In genomic region chr5:67608674-67609519, GRCm38 (mm10) we compare ENCODE assay signal across 9 mouse cellular contexts. TPM values are rescaled to one million over a fixed set of nuclear protein-coding genes. Genes with fewer than 3 reads are reported as not detected.
DNase-seq lines count a peak whose midpoint lies in the region; ATAC-seq and TF ChIP-seq lines count a peak whose summit lies in the region.
"Had no signal": no experiment of that assay in that cellular context is flagged by ENCODE, and none has a peak within 500 bp of the region (broad histone marks: within the 10 kb centered on the region; RNA-seq: fewer than 3 reads in every experiment).

No protein-coding gene starts in this region.

- TF ChIP-seq POLR2A in spleen, adult 2 months (IDR thresholded peaks at IDR 0.05; ENCODE audit: low read depth, low read length) = no peak

- H3K4me1 ChIP-seq in spleen, adult 2 months (ENCODE audit: control insufficient read depth, insufficient read depth, insufficient read length) = peaks cover 13% of the 10 kb centered on the region
- H3K4me1 ChIP-seq in forebrain, embryonic 15.5 days = peaks cover 22% of the 10 kb centered on the region
- peaks cover 12% of the 10 kb centered on the region; the same call in 1 of the 2 replicates for H3K4me1 ChIP-seq in liver, embryonic 12.5 days
- peaks cover 9% of the 10 kb centered on the region; the same call in 1 of the 2 replicates for H3K4me1 ChIP-seq in stomach, embryonic 16.5 days (ENCODE audit: control insufficient read depth, insufficient read depth, low read length)

- peak overlapping the region; percentile 57; the same call in 1 of the 2 replicates for H3K4me3 ChIP-seq in spleen, adult 2 months (ENCODE audit: extremely low read depth, insufficient read depth, insufficient read length)
- peak overlapping the region; percentile 44 for H3K4me3 ChIP-seq in forebrain, embryonic 15.5 days
- H3K4me3 ChIP-seq in liver, embryonic 12.5 days = peak overlapping the region; percentile 51
- H3K4me3 ChIP-seq in stomach, embryonic 16.5 days (replicated peaks; ENCODE audit: low read length) = peak overlapping the region; percentile 56
- H3K4me3 ChIP-seq: myocyte had no signal

- ATAC-seq in forebrain, embryonic 15.5 days (replicated peaks) = no peak; the same call in none of the 2 replicates
- ATAC-seq in liver, embryonic 12.5 days = no peak
- ATAC-seq in stomach, embryonic 16.5 days (ENCODE audit: insufficient read depth, low FRiP score) = no peak

- H3K9me3 ChIP-seq in forebrain, embryonic 15.5 days = no peaks in the 10 kb centered on the region
- H3K9me3 ChIP-seq in liver, embryonic 12.5 days (replicated peaks) = no peaks in the 10 kb centered on the region
- no peaks in the 10 kb centered on the region for H3K9me3 ChIP-seq in stomach, embryonic 16.5 days (replicated peaks; ENCODE audit: control insufficient read depth, low read length)

- no peak for DNase-seq in spleen, adult 2 months (ENCODE audit: low read depth in 1 of 2, low spot score in 2 of 2)
- DNase-seq in spleen, adult 12 weeks (ENCODE audit: low spot score) = no peak
- DNase-seq in thymus, postnatal 25 days = no peak
- DNase-seq in spleen, postnatal 4 days (ENCODE audit: low spot score in 2 of 2) = no peak
- no peak for DNase-seq in yolk sac, embryonic 10.5 days (ENCODE audit: low spot score)

- TF ChIP-seq CTCF in spleen, adult 2 months (IDR thresholded peaks at IDR 0.05; ENCODE audit: extremely low read depth, insufficient read depth, insufficient read length, insufficient replicate concordance) = no peak

- peak overlapping the region; percentile 87 for H3K4me2 ChIP-seq in forebrain, embryonic 15.5 days (replicated peaks)
- H3K4me2 ChIP-seq in liver, embryonic 12.5 days = peak overlapping the region; percentile 64
- H3K4me2 ChIP-seq in stomach, embryonic 16.5 days (ENCODE audit: low read depth, low read length) = peak overlapping the region; percentile 84

- H3K27me3 ChIP-seq in spleen, adult 2 months (ENCODE audit: control insufficient read depth, insufficient read depth, low read length) = peaks cover 31% of the 10 kb centered on the region
- H3K27me3 ChIP-seq in forebrain, embryonic 15.5 days = peaks cover 51% of the 10 kb centered on the region
- peaks cover 73% of the 10 kb centered on the region for H3K27me3 ChIP-seq in liver, embryonic 12.5 days (replicated peaks)
- H3K27me3 ChIP-seq in stomach, embryonic 16.5 days (ENCODE audit: control insufficient read depth, insufficient read depth, low read length) = peaks cover 32% of the 10 kb centered on the region

- no peaks in the 10 kb centered on the region for H3K36me3 ChIP-seq in spleen, adult 2 months (ENCODE audit: control insufficient read depth, insufficient read depth, low read length)
- no peaks in the 10 kb centered on the region for H3K36me3 ChIP-seq in forebrain, embryonic 15.5 days
- H3K36me3 ChIP-seq in liver, embryonic 12.5 days = no peaks in the 10 kb centered on the region
- H3K36me3 ChIP-seq in stomach, embryonic 16.5 days (ENCODE audit: control insufficient read depth, insufficient read depth, low read length) = no peaks in the 10 kb centered on the region

- peak overlapping the region; percentile 22 for H3K9ac ChIP-seq in forebrain, embryonic 15.5 days (replicated peaks)
- no peak overlapping the region for H3K9ac ChIP-seq in liver, embryonic 12.5 days
- peak overlapping the region; percentile 73 for H3K9ac ChIP-seq in stomach, embryonic 16.5 days (ENCODE audit: low read length)

- no peak overlapping the region for H3K27ac ChIP-seq in spleen, adult 2 months (ENCODE audit: insufficient read depth, low read length)
- no peak overlapping the region for H3K27ac ChIP-seq in forebrain, embryonic 15.5 days (replicated peaks)
- no peak overlapping the region for H3K27ac ChIP-seq in liver, embryonic 12.5 days
- H3K27ac ChIP-seq in stomach, embryonic 16.5 days (ENCODE audit: low read length) = peak overlapping the region; percentile 26; the same call in 1 of the 2 replicates

- 24% methylated on average over 31 of the region's 31 CpGs for WGBS in spleen, adult 2 months
- 6% methylated on average over 31 of the region's 31 CpGs for WGBS in forebrain, embryonic 15.5 days
- WGBS in liver, embryonic 12.5 days (ENCODE audit: insufficient replicate concordance) = 7% methylated on average over 31 of the region's 31 CpGs
- WGBS in stomach, embryonic 16.5 days = 9% methylated on average over 31 of the region's 31 CpGs

RNA-seq across cellular contexts. Expression of gene Shisa3, which starts 1.2 kb away (rescaled TPM):
- 1.1 and 1.6 TPM in 2 replicates for polyA plus RNA-seq in spleen, adult 2 months (2012; rRNA removed)
- 0.36 and 0.70 TPM in 2 replicates for polyA plus RNA-seq in forebrain, embryonic 15.5 days (2015; fragmentation: Nextera tagmentation; extraction: Ambion mirVana)
- 5.7 and 7.5 TPM in 2 replicates for polyA plus RNA-seq in liver, embryonic 12.5 days (2016; fragmentation: Nextera tagmentation; extraction: Ambion mirVana)
- polyA plus RNA-seq in stomach, embryonic 16.5 days (2015; fragmentation: Nextera tagmentation; extraction: Ambion mirVana) = 29.3 and 33.1 TPM in 2 replicates
- polyA plus RNA-seq: myocyte had no signal
